Mouse (Mus musculus) large intestine, adult 2 months (tissue): Measurements from ENCODE around the gene Dcakd. TPM values are rescaled to one million over a fixed set of nuclear protein-coding genes. Genes with fewer than 3 reads are reported as not detected.

Experiments
- DNase-seq: peaks from one replicate; pipeline ENCODE4 v3.0.0-alpha.2; 2012; ENCODE audit warnings: low read depth, low spot score
- WGBS: fragments of 180-500 bp; shearing (Covaris S2); methylation state at CpG from one replicate; pipeline ENCODE4 v1.1.7; 2018; 5-methylcytosine and 5-hydroxymethylcytosine counted together
- polyA plus RNA-seq: library from polyadenylated mRNA; depleted of rRNA; stranded (reverse); fragments of >200 nt; gene quantifications from 2 replicates; pipeline ENCODE4 v1.2.3, GENCODE M21; 2012

Dcakd gene
- polyA plus RNA-seq, 1 experiment, result 36.9 TPM

DNA sequence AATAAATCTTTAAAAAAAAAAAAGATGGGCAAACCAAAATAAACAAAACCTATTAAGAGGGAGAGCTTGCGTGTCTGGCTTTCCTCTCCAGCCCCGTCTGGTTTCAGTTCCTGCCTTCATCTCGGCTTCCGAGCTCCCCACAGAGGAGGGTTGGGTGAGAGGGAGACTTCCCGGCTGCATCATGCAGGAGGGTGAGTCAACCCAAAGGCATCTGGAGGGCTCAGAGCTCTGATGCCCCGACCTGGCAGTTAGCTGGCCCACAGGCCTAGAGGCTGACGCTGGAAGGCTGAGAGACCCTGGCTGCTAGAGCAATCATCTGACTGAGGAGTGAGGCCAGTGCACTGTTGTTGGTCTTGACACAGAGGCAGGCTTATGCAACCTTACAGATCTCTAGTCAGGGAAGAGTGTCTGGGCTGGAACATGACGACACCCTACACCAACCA lies 23.1 kb upstream of the Dcakd start:
- WGBS, result 59% methylated on average over 8 of the region's 8 CpGs
- DNase-seq, result no peak

DNA sequence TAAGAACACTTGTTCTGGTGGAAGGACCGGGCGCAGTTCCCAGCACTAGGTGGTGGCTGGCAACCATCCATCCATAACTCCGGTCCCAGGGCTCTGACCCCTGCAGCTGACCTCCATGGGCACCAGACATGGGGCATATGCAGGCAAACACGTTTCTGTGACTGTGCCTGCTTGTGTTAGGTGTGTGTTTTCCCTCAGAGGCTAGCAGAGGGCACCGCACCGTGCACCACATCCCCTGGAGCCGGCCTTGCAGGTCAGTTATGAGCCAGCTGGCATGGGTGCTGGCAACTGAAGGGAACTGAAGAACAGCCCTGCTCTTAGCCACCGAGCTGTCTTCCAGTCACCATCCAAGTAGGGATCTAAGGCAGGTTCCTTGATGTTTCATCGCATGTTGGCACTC lies 22.0 kb upstream of the Dcakd start:
- 80% methylated on average over 9 of the region's 9 CpGs for WGBS
- DNase-seq, result no peak

- 75% methylated on average over 5 of the region's 5 CpGs for WGBS
Observed at GRCm38 (mm10) chr11:103049611-103050010, 21.5 kb upstream of the Dcakd start.

GRCm38 (mm10) chr11:103046286-103046685 lies 18.2 kb upstream of the Dcakd start:
- no peak for DNase-seq
- WGBS, result 27% methylated on average over 8 of the region's 8 CpGs

More at GRCm38 (mm10) chr11:103049611-103050010, 21.5 kb upstream of the Dcakd start:
- no peak for DNase-seq

DNA sequence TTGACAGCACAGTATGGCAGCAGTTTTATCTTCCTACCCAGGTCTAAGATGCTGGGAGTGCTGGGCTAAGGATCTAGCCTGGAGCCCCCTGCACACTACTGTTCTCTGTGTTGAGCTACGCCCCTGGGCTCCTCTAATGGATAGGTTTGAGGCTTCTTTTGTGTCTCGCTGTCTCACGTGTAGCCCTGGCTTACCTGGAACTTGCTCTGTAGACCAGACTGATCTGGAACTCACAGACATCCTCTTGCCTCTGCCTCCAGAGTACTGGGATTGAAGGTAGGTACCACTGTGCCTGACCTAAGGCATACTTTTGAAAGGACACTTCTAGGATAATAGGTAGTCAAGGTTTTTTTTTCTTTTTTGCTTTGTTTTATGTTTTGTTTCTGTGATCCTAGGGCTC lies 15.8 kb upstream of the Dcakd start:
- no peak for DNase-seq
- WGBS, result 96% methylated on average over 3 of the region's 3 CpGs

GRCm38 (mm10) chr11:103042828-103043227 lies 14.7 kb upstream of the Dcakd start:
- no peak for DNase-seq
- 34% methylated on average over 4 of the region's 4 CpGs for WGBS

DNA sequence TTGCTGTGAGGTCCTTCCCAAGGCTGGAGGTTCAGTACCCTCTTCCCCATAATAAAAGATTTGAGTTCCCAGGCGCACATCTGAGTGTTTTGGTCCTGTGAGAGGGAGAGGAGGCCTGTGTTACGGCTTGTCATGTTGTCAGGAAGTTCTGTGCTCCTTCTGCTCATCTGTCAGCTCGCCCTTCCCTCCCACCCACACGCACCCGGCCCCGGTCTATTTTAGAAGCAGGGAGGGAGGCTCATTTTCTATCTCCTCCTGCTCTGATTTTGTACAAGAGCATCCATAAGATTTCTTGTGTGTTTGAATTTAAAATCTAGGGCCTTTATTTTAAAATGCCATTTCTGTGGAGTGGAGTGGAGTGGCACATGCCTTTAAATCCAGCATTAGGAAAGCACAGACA lies 9.9 kb upstream of the Dcakd start:
- 83% methylated on average over 6 of the region's 6 CpGs for WGBS
- DNase-seq, result no peak

GRCm38 (mm10) chr11:103036881-103037465 lies 8.8 kb upstream of the Dcakd start:
- DNase-seq, result no peak
- 67% methylated on average over 8 of the region's 8 CpGs for WGBS

GRCm38 (mm10) chr11:103035007-103035406 lies 6.9 kb upstream of the Dcakd start:
- WGBS, result 77% methylated on average over 6 of the region's 6 CpGs
- no peak for DNase-seq

DNA sequence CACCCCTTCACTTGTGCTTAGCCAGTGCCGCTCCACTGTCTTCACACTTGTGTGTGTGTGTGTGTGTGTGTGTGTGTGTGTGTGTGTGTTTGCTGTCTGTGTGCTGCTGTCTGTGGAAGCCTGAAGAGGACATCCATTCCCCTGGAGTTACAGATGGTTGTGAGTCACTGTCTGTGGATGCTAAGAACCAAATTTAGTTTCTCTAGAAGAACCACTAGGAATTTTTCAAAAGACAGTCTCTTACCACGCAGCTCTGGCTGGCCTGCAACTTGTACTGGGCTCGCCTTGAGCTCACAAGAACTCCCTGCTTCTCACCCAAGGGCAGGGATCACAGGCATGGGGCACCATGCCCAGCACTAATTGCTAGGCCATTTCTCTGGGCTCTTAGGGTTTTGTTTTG lies 4.9 kb upstream of the Dcakd start:
- 20% methylated on average over 3 of the region's 3 CpGs for WGBS
- DNase-seq, result no peak

GRCm38 (mm10) chr11:103027570-103028175 lies 460 bp downstream of the Dcakd start:
- 7% methylated on average over 8 of the region's 8 CpGs for WGBS
- DNase-seq, result no peak

DNA sequence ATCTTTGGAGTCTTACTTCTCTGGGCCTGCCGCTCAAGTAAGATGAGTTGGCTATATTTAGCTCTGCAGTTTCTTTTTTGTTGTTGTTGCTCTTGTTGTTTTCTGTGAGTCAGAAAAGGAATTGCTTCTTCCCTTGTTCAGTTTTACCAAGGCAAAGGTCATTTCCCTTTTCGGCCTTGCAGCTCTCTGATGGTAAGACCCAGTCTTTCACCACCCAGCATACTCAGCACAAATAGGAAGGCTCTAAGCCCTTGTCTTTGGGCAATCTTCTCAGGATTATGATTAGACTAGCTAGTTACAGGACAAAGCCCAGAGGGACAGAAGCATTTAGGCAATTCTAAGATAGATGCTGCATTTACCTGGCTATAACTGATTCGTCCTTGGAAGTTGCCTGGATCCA lies 1.2 kb downstream of the Dcakd start:
- DNase-seq, result no peak
- 71% methylated on average over 3 of the region's 3 CpGs for WGBS

- DNase-seq, result no peak
- 89% methylated on average over 3 of the region's 3 CpGs for WGBS
Observed at GRCm38 (mm10) chr11:103023974-103024373, 4.2 kb downstream of the Dcakd start.

- no peak for DNase-seq
- 45% methylated on average over 3 of the region's 3 CpGs for WGBS
Observed at GRCm38 (mm10) chr11:103020713-103021335, 7.3 kb downstream of the Dcakd start.

DNA sequence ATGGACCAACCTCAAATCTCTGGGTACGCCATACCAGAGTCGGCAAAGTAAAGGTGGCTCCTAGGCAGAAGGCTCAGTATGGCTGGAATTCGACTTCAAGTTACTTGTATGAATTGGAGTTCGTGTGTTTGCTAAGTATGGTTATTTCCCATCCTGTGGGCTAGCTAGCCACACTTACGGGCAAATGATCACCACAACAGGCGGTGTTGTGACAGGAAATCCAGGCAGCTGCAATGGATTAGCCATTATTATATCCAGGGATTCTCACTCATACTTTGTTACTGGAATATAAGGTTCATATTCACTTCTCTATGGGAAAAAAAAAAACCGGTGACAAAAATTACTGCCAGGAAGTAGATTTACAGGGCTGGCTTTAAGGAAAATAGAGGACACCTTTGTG lies 8.8 kb downstream of the Dcakd start:
- 89% methylated on average over 7 of the region's 7 CpGs for WGBS
- DNase-seq, result no peak

DNA sequence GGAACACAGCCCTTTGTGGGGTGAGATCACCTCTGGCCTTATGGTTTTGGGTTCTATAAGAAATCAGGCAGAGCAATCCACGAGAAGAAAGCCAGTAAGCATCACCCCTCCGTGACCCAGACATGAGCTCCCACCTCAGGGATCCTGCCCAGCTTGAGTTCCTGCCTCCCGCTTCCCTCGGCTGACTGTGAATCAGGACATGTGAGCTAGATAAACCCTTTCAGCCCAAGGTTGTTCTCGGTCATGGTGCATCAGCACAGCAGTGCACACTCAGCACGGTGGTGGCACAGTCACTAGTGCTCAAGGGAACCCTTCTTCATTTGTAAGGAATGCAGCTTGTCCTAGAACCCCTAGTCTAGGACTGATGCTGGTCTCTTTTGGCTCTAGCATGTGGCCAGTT lies 9.3 kb downstream of the Dcakd start:
- WGBS, result 92% methylated on average over 6 of the region's 6 CpGs
- no peak for DNase-seq

DNA sequence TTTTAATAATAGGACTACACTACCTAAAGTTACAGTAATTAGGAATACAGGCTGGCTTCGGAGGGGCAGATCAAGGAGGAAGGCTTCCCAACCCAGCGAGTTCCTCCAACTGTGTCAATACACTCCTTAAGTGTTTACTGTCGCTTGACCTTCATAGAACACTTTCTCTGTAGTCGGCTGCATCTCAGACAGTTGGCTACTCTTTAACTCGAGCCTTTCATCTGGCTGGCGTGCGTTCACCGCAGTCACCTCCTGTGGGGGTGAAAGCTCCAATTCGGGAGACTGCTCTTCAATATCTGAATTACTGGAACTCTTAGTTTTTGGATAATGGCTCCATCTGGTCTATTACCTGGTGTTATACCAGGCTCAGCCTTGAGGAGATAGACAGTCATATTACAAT lies 10.5 kb downstream of the Dcakd start:
- DNase-seq, result no peak
- WGBS, result 28% methylated on average over 9 of the region's 9 CpGs

GRCm38 (mm10) chr11:103016930-103017329 lies 11.2 kb downstream of the Dcakd start:
- WGBS, result under 1% methylated on average over 40 of the region's 41 CpGs
- peak; percentile 82 for DNase-seq

DNA sequence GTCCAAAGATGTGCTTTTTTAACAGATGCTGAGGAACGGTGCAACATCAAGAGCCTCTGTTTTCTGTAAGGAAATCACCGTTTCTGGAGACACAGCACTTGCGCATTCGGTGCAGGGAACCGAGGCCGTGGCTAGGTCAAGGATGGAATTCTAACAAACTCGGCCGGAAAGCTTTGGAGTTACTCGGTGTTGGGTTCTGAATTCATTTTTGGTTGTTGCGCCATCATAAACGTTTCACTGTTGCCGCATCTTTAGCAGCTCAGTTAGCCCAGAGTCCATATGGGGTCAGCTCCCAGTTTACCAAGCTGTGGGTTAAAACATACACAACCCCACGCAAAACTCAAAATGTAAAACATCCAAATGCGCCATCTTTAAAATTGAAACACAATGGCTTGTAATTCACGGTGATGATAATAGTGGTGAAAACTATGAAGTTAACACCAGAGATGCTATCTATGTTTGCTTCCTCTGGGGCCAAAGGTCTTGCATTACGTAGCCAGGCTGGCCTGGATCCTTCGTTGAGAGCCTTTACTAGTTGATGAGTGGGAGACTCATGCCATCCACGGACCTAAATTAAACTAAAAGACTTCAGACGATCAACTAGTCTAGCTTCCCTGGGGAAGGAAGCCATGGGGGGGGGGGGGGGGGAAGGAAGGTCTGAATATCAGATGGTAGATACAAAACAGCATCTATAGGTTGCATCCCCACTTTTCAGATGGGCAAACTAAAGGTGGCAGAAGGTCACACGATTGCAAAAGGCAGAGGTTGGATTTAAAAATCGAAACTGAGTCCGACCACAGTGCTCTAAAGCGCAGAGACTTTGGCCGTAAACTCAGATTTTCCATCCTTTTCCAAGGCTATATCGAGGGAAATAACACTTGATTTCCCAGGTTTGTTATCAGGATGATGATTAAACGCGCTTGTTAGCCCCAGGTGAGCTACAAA lies 12.0 kb downstream of the Dcakd start:
- WGBS, result 39% methylated on average over 27 of the region's 27 CpGs
- DNase-seq, result no peak

DNA sequence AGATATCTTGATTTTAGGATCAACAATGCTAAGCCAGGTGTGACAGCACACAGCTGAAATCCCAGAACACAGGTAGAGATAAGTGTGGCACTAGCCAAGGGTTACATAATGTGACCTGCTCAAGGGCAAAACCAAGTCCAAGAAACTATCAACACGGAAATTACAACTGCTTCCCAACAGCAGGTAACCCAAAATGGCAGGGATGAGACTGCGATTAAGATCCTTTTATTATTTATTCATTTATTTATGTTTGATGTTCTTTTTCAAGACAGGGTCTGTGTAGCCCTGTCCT lies 17.0 kb downstream of the Dcakd start:
- DNase-seq, result no peak

More for the DNA sequence above, 17.0 kb downstream of the Dcakd start:
- WGBS, result 70% methylated on average over 2 of the region's 2 CpGs
